Mouse (Mus musculus) liver, adult 2 months (tissue): Measurements from ENCODE around the gene Prkce.

Experiments
- CTCF ChIP-seq: fragments of 200-500 bp; IDR thresholded peaks from 2 replicates; pipeline ENCODE4 v1.5.1; 2011; ENCODE audit warnings: low read depth, low read length, control low read depth
- POLR2A ChIP-seq: fragments of 200-500 bp; IDR thresholded peaks from 2 replicates; pipeline ENCODE4 v1.6.1; 2011; ENCODE audit warnings: low read length, control low read depth; ENCODE audit not compliant: insufficient read depth; ENCODE audit errors: extremely low read depth

GRCm38 (mm10) chr17:86272961-86273360, 105.4 kb downstream of the Prkce start:
- no peak for TF ChIP-seq CTCF
- no peak for TF ChIP-seq POLR2A
